Mouse (Mus musculus): ENCODE measurements at regions not wholly inside any gene's neighbourhood (a gene's known extent, or its start where the extent isn't known, plus 50 kb on each side); places are given as distances from the start of the nearest gene placed in this dataset.

- DNase-seq (ENCODE audit: low spot score in 2 of 2), result no peak
Measured at GRCm38 (mm10) chr15:17245096-17245495, 516.5 kb downstream of the Cdh9 start.

- DNase-seq (ENCODE audit: low spot score in 2 of 2), result no peak
Measured at GRCm38 (mm10) chr15:17289221-17289620, 560.7 kb downstream of the Cdh9 start.

All from left cerebral cortex, adult 8-10 months (tissue).